Mouse (Mus musculus) brain, adult 2 months (tissue): ENCODE data around the gene Dapk2.
A peak's percentile ranks its signal among the peaks of the same experiment; 100 is the strongest.

ENCODE experiments used
- DNase-seq: peaks from one replicate; pipeline ENCODE4 v3.0.0; 2011; ENCODE audit warnings: low read depth, low spot score

Dapk2 gene

DNA sequence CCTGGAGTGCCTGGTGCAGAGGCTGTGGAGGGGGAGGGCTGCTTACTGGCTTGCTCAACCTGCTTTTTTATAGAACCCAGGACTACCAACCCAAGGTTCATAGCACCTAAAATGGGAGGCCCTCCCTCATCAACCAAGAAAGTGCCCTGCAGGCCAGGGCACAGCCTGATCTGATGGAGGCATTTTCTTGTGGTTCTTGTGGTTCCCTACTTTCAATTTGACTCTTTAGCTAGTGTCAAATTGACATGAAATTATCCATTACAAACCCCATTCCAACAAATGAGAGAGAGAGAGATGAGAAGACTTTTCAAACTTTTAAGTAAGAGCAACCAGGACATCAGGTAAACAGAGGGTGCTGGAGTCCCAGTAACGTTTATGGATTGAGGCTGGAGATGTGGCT, 15.8 kb upstream of the Dapk2 start:
- DNase-seq, result no peak

DNA sequence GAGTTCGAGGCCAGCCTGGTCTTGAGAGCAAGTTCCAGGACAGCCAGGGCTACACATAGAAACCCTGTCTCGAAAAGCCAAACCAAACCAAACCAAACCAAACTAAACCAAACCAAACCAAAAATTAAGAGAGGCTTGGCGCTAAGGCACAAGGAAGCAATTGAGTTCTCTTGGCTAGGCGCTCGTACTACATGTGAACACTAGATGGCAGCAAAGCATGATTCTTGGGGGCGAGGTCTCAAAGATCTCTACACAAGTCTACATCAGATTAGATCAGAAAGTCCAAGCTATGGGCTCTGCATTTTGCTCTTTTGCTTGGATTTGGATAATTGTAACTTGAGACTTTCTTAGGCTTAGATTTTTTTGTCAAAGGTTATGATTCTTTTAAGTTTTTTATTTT, 13.8 kb upstream of the Dapk2 start:
- peak; percentile 91 for DNase-seq

GRCm38 (mm10) chr9:66146141-66146540, 11.9 kb upstream of the Dapk2 start:
- no peak for DNase-seq

DNA sequence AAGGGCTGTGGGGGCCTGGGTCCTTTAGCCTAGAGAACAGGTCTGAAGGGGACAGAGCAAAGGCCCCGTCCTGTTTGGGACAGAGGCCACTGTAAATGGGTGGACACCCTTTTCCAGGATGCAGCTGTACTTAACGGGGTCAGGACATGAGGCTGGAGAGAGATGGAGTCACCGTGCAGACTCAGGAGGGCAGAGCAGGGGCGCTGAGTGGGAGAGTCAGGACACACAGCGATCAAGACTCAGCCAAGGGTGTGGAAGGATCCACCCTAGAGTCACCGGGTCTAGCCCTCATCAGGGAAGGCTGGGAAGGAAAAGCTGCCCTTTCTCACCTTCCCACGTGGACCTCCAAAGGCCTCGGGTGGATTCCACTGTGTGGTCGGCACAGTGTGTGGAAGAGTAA, 6.0 kb upstream of the Dapk2 start:
- DNase-seq, result no peak

DNA sequence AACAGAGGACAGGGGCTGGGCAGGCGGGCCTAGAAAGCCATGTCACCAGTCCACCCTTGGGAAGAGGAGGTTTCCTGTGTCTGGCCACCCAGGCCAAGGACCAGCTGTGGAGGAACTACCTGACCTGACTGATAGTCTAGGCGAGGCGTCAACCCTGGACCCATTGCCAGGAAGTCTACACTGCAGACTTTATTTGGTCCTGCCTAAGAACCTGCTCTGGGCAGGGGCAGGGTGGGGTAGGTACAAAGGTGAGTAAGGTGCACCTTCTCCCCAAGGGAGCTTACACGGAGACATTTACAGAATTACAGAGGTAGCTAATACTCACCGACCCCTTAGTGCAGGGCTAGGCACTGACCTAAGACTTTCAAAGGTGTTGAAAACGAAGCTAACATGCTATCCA, 4.4 kb upstream of the Dapk2 start:
- no peak for DNase-seq

DNA sequence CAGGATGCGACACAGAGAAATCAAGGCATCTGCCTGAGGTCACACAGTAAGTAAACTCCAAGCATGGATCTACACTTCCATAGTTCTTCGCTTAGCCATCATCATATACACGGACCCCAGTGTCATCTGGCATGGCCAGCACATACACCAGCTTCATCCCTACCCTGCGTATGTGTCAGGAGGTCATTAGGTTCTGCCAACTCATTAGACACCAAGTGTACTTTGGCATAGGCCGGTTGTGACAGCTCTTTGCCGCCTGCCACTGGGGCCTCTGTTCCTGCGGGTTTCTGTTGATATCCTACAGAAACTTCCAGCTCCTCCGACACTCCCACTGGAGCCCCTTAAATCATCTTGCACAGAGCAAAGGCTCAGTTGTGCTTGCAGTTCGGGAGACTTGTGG, 4.0 kb upstream of the Dapk2 start:
- no peak for DNase-seq

GRCm38 (mm10) chr9:66155534-66155933, 2.5 kb upstream of the Dapk2 start:
- no peak for DNase-seq

GRCm38 (mm10) chr9:66158885-66159430, 935 bp downstream of the Dapk2 start:
- DNase-seq, result no peak

DNA sequence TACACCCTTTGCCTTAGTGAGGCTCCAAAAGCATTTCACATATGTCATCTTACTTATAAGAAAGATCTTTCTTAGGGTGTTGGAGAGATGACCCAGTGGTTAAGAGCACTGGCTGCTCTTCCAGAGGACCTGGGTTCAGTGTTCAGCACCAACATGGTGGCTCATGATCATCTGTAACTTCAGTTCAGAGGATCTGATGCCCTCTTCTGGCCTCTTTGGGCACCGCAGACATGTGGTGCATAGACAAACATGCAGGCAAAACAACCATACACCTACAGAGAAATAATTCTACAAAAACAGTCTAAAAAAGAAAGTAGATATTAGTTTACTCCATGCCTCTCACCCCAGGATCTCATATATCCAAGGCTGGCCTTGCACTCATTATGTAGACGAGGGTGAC, 2.1 kb downstream of the Dapk2 start:
- no peak for DNase-seq

DNA sequence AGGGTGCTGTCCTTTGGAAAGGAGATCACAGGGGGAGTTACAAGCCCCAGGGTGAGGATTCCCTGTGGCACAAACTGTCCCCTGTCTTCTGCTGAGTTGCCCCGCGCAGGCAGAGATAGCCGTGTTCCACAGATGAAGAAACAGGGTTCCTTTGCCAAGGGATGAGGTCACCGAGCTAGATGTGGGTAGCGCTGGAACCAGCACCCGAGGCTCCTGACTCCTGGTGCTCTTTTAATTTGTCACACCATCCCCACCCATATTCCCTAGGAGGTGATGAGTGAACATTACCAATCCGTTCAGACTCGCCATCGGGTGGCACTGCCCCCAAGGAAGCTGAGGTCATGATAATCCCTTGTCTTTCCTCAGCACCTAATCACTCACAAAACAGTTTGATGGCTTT, 5.0 kb downstream of the Dapk2 start:
- peak; percentile 42 for DNase-seq

DNA sequence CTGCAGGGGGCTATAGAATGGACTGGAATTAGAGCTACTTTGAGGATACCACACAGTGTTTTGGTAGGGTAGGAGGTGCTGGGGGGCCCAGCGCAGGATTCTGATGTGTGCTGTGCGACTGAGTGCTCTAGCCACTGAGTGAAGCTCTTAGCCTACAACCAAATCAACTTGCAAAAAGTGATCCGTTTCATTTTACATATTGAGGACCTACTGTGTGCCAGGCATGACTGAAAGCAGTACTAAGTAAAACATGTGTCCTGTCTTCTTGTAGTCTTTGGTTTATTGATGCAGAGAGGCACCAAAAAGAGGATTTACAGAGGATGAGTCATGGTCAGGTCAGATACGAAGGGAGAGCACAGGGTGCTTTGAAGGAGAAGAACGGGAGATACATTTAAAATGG, 9.2 kb downstream of the Dapk2 start:
- no peak for DNase-seq

DNA sequence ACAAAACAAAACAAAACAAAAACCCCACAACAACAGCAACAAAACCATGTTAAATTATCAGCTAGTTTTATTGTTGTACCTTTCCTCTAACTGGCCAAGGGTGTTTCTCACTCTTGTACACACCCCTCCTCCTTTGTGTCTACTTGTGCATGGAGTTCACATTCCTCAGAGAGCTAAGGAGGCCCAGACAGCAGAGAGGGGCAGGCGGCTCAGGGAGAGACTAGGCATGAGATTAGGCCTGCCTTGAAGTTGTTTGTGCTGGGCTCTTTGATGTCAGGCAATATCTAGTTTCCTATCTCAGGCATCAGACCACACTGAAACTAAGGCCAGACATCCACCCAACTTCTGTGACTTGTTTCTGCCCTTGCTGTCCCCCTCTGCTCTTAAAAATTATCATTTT, 10.2 kb downstream of the Dapk2 start:
- no peak for DNase-seq

GRCm38 (mm10) chr9:66170506-66170905, 12.5 kb downstream of the Dapk2 start:
- peak; percentile 77 for DNase-seq

- DNase-seq, result peak; percentile 6
These were observed 13.4 kb downstream of the Dapk2 start for GRCm38 (mm10) chr9:66171275-66171921.

DNA sequence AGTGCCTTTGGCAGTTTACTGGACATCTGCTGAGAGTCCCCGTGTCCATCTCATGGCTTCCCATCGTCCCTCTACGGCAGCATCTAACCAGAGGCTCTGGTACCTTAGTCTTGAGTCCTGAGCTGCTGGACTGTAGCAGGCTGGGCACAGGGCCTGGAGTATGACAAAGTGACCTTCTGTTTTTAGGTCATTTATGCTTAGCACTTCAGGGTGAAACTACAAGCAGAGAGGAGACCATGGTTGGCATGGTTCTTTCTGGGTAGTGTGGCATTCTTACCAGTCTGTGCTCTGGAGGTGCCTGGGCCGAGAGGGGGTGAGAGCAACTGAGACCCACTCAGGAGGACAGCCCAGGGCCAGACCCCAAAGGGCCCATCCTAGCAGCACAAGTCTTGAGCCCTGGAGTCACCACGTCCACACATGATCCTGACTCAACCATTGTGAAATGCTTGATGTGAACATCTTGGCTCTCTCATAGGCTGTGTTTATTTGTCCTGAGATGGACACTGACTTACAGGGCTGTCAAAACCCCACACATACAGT, 15.4 kb downstream of the Dapk2 start:
- no peak for DNase-seq

DNA sequence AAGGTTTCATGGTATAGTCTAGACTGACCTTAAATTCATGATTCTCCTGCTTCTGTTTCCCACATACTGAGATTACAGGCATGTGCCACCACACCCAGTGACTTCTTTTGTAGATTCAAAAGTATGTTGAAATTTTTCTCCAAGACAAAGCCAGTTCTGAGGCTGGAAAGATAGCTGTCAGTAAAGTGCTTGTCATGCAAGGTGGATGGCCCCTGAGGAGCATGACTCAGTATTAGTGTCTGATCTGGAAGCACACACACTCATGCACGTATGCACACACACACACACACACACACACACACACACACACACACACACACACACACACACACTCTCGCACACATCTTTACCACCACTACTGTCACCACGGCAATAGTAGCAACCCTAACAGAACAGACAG, 17.0 kb downstream of the Dapk2 start:
- no peak for DNase-seq

GRCm38 (mm10) chr9:66177975-66178374, 20.0 kb downstream of the Dapk2 start:
- no peak for DNase-seq

DNA sequence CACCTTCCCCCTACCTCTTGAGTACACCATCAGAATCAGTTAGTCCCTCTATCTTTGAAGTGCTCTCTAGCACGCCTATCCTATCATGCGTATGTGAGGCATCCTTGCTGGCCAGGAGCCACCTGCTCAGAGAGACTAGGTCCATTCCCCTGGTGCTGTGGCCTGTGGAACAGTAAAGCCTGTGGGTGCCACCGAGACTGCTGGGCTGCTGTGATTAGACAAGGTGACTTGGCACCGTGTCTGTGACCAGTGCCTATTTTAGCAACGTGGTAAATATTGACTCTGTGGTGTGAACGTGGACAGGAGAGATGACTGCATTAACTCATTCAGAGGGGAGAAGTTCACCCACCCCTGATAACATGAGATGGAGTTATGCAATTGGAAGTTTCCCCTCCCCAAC, 21.8 kb downstream of the Dapk2 start:
- DNase-seq, result no peak

DNA sequence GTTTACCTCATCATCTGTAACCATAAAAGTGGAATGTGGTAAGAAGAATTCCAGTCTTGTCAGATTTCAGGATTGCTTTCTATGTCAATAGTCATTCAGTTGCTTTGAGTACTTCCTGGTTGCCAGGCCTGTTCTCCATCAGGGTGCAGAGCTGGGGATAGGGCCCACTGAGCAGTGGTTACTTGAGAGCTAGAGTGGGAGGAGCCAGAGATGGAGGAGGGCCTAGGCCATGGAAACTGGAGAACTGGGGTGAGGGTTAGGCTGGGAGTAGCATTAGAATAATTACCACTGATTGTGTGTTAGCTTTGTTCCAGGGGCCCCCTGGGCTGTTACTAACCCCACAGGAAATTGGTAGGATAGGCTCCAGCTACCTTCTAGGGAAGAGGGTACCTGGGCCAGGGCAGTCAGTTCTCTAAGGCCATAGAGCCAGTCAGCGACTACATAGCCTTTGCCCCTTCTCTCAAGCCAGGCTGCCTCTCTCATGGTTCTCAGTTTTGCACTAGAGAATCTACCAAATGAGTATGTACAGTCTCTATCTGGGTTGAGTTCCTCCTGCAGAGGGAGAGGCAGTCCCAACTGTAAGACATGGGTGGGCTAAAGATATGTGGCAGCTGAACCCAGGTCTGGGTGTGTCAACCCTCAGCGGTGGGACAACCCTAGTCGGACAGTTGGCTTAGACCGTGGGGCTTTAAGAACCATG, 23.3 kb downstream of the Dapk2 start:
- no peak for DNase-seq

DNA sequence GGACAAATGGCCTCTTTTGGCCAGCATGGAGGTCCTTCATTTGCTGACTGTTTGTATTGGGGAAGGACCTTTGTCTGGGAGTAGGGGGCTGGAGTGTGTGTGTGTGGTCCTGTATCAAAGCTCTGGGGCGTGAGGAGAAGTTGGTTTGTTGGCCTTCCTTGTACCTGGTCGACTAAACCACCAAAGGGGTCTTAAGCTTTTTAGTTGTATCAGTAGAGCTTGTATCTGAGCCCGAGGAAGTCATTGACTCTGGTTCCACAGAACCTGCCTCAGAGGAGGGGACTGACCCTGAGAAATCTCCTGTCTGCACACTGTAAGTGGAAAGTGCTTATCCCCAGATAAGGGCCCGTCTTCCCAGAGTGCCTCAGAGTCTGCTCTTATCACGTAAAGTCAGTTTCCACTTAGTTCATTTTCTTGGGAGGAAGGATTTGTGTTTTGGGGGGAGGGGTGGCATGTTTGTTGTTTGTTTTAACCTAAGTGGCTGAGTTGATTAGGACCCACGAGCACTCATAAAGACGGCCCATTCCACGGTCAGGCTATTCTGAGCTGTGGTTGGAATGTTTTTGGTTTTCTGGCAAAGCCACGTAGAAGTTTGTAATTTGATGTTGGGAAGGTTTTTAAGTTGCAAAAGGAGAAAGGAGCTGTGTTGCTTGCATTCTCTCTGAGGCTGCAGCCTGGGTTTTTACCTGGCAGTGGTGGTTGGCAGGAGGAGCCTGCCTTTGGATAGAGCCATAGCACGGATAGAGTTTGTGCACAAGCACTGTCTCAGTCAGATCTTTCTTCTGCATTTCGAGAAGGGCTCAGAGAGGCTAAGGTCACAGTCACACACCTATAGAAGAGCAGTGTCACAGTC, 24.0 kb downstream of the Dapk2 start:
- DNase-seq, result no peak

- DNase-seq, result no peak
These were observed 24.6 kb downstream of the Dapk2 start for GRCm38 (mm10) chr9:66182679-66182993.

- DNase-seq, result no peak
These were observed 25.0 kb downstream of the Dapk2 start for GRCm38 (mm10) chr9:66183023-66183422.
